Mouse (Mus musculus): ENCODE results near the gene Ttpal. TPM values are rescaled to one million over a fixed set of nuclear protein-coding genes. Genes with fewer than 3 reads are reported as not detected.
A peak's percentile ranks its signal among the peaks of the same experiment; 100 is the strongest.

The Ttpal gene
- polyA plus RNA-seq, 1 experiment from 2014 or later: 10.4 TPM

DNA sequence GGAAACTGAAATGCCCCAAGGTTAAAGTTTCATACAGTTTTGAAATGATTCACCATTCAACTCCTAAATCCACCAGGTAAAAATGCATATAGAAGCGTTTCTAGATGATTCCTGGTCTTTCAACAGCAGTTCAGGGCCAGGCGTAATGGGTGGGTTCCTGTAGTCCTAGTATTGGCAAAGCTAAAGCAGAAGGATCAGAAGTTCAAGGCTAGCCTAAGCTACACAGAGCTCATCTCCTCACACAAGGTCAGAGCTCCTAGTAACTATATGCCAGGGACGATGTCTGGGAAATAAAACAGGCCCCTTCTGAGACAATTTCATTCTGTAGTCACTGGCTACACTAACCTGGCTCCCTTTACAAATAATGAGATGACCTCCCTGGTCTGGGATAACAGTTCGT is 29.1 kb downstream of the Ttpal start:
- no peak for ATAC-seq
- no peak overlapping the region for H3K9ac ChIP-seq (ENCODE audit: low read depth, low read length)
- peaks cover 80% of the 10 kb centered on the region for H3K36me3 ChIP-seq (ENCODE audit: control insufficient read depth, insufficient read depth)
- H3K27ac ChIP-seq (ENCODE audit: low read depth, low read length): no peak overlapping the region
- H3K27me3 ChIP-seq (replicated peaks; ENCODE audit: control insufficient read depth, insufficient read depth, low read length): no peaks in the 10 kb centered on the region
- H3K9me3 ChIP-seq (ENCODE audit: control insufficient read depth): no peaks in the 10 kb centered on the region
- 95% methylated on average over 4 of the region's 4 CpGs for WGBS
- no peak for TF ChIP-seq CTCF (IDR thresholded peaks at IDR 0.05; ENCODE audit: low read depth)
- no peaks in the 10 kb centered on the region for H3K4me1 ChIP-seq (replicated peaks; ENCODE audit: control insufficient read depth, insufficient read depth, low read length)
- H3K4me3 ChIP-seq (ENCODE audit: low read depth, low read length): no peak overlapping the region
- no peak overlapping the region for H3K4me2 ChIP-seq (replicated peaks; ENCODE audit: low read depth)

DNA sequence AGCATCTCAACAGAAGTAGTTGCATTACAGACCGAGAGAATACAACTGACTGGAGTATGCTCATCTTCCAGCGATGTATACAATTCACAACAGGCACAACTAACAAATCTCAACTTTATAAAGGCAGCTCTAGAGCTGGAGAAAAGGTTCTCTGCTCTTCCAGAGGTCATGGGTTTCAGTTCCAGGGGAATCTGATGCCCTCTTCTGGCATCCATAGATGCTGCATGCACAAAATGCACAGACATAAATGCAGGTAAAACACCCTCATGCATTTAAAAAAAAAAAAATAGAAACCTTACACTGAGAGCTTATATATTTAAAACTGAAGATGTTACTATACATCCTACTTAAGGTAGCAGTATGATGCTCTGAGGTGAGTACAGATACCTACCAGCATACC is 29.6 kb downstream of the Ttpal start:
- peaks cover 75% of the 10 kb centered on the region for H3K36me3 ChIP-seq (ENCODE audit: control insufficient read depth, insufficient read depth)
- H3K27me3 ChIP-seq (replicated peaks; ENCODE audit: control insufficient read depth, insufficient read depth, low read length): no peaks in the 10 kb centered on the region
- peak; percentile 46 for TF ChIP-seq CTCF (IDR thresholded peaks at IDR 0.05; ENCODE audit: low read depth)
- H3K4me1 ChIP-seq (replicated peaks; ENCODE audit: control insufficient read depth, insufficient read depth, low read length): no peaks in the 10 kb centered on the region
- no peaks in the 10 kb centered on the region for H3K9me3 ChIP-seq (ENCODE audit: control insufficient read depth)
- ATAC-seq: no peak
- no peak overlapping the region for H3K9ac ChIP-seq (ENCODE audit: low read depth, low read length)
- no peak overlapping the region for H3K27ac ChIP-seq (ENCODE audit: low read depth, low read length)
- H3K4me2 ChIP-seq (replicated peaks; ENCODE audit: low read depth): no peak overlapping the region
- H3K4me3 ChIP-seq (ENCODE audit: low read depth, low read length): no peak overlapping the region
- WGBS: 94% methylated on average over 2 of the region's 2 CpGs

- 76% methylated on average over 2 of the region's 2 CpGs for WGBS
- Histone ChIP-seq H3K9ac (ENCODE audit: low read depth, low read length) (no peak overlapping the region), H3K4me3 (ENCODE audit: low read depth, low read length) (no peak overlapping the region), H3K27me3 (replicated peaks; ENCODE audit: control insufficient read depth, insufficient read depth, low read length) (no peaks in the 10 kb centered on the region), H3K9me3 (ENCODE audit: control insufficient read depth) (no peaks in the 10 kb centered on the region), H3K27ac (ENCODE audit: low read depth, low read length) (no peak overlapping the region), H3K4me2 (replicated peaks; ENCODE audit: low read depth) (no peak overlapping the region), H3K36me3 (ENCODE audit: control insufficient read depth, insufficient read depth) (peaks cover 55% of the 10 kb centered on the region), H3K4me1 (replicated peaks; ENCODE audit: control insufficient read depth, insufficient read depth, low read length) (no peaks in the 10 kb centered on the region)
- ATAC-seq: no peak
- no peak for TF ChIP-seq CTCF (IDR thresholded peaks at IDR 0.05; ENCODE audit: low read depth)
Observed at GRCm38 (mm10) chr2:163634211-163634610, 32.1 kb downstream of the Ttpal start.

GRCm38 (mm10) chr2:163636057-163636456 is 33.9 kb downstream of the Ttpal start:
- WGBS: 83% methylated on average over 2 of the region's 2 CpGs
- no peak for ATAC-seq
- H3K36me3 ChIP-seq (ENCODE audit: control insufficient read depth, insufficient read depth): peaks cover 36% of the 10 kb centered on the region

DNA sequence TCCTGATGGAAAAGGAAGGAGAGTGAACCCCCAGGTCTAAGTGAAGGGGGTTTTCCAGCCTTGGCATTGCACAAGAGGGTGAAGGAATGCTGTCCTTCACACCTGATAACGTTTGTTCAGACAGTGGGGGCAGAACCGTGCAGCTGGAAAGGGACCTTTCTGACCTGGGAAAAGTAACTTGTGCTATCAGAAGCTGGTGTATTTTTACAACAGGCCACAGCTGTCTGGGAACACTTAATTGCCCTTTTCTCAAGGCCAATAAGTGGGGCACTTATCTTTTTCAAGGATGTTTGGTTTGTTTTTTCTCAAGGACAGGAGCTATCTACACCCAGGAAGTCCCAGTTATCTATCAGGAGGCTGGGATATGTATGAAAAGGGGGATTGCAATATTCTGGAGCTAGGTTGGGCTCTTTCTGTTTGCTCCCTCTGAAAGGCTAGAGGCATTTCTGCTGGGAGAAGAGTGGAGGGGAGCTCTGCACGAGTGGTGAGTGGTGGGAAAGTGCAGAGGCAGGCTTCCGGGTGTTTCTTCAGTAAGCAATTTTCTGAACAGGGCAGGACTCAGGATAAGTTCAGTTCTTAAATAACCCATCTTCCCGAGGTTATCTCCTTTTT is 35.6 kb downstream of the Ttpal start:
- H3K4me1 ChIP-seq (replicated peaks; ENCODE audit: control insufficient read depth, insufficient read depth, low read length): peaks cover 15% of the 10 kb centered on the region; the same call in 1 of the 2 replicates
- H3K9me3 ChIP-seq (ENCODE audit: control insufficient read depth): no peaks in the 10 kb centered on the region
- 14% methylated on average over 5 of the region's 5 CpGs for WGBS
- no peak overlapping the region for H3K9ac ChIP-seq (ENCODE audit: low read depth, low read length)
- no peak for TF ChIP-seq CTCF (IDR thresholded peaks at IDR 0.05; ENCODE audit: low read depth)
- no peaks in the 10 kb centered on the region for H3K27me3 ChIP-seq (replicated peaks; ENCODE audit: control insufficient read depth, insufficient read depth, low read length)
- peak overlapping the region; percentile 24; the same call in 1 of the 2 replicates for H3K27ac ChIP-seq (ENCODE audit: low read depth, low read length)
- peaks cover 20% of the 10 kb centered on the region for H3K36me3 ChIP-seq (ENCODE audit: control insufficient read depth, insufficient read depth)
- H3K4me2 ChIP-seq (replicated peaks; ENCODE audit: low read depth): peak overlapping the region; percentile 45
- H3K4me3 ChIP-seq (ENCODE audit: low read depth, low read length): no peak overlapping the region
- ATAC-seq: peak; percentile 75

More at GRCm38 (mm10) chr2:163636057-163636456, 33.9 kb downstream of the Ttpal start:
- H3K27me3 ChIP-seq (replicated peaks; ENCODE audit: control insufficient read depth, insufficient read depth, low read length): no peaks in the 10 kb centered on the region
- H3K9me3 ChIP-seq (ENCODE audit: control insufficient read depth): no peaks in the 10 kb centered on the region
- H3K4me3 ChIP-seq (ENCODE audit: low read depth, low read length): no peak overlapping the region
- H3K9ac ChIP-seq (ENCODE audit: low read depth, low read length): no peak overlapping the region
- no peak overlapping the region for H3K27ac ChIP-seq (ENCODE audit: low read depth, low read length)
- no peak overlapping the region for H3K4me2 ChIP-seq (replicated peaks; ENCODE audit: low read depth)
- peaks cover 6% of the 10 kb centered on the region; the same call in 1 of the 2 replicates for H3K4me1 ChIP-seq (replicated peaks; ENCODE audit: control insufficient read depth, insufficient read depth, low read length)
- no peak for TF ChIP-seq CTCF (IDR thresholded peaks at IDR 0.05; ENCODE audit: low read depth)

DNA sequence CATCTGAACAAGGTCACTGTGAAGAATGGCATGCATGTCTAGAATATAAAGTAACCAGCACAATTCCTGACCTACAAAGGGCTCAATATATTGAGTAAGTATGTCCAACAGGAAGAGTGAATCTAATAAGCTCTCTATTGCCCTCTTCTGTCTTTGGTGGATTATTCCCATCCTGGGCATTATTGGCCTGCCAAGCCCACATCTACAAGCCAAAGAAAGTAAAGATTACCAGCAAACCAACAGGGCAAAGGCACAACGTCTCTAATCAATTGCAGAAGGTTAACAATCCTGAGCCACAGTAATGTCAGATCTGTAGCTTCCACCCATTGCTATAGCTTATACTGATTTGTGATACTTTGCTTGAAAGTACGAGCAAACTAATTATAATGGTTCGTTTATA is 38.4 kb downstream of the Ttpal start:
- Histone ChIP-seq H3K36me3 (ENCODE audit: control insufficient read depth, insufficient read depth) (peaks cover 16% of the 10 kb centered on the region), H3K4me2 (replicated peaks; ENCODE audit: low read depth) (peak overlapping the region; percentile 45; the same call in 1 of the 2 replicates), H3K4me1 (replicated peaks; ENCODE audit: control insufficient read depth, insufficient read depth, low read length) (peaks cover 15% of the 10 kb centered on the region; the same call in 1 of the 2 replicates), H3K27ac (ENCODE audit: low read depth, low read length) (no peak overlapping the region), H3K9ac (ENCODE audit: low read depth, low read length) (no peak overlapping the region), H3K27me3 (replicated peaks; ENCODE audit: control insufficient read depth, insufficient read depth, low read length) (no peaks in the 10 kb centered on the region), H3K4me3 (ENCODE audit: low read depth, low read length) (no peak overlapping the region), H3K9me3 (ENCODE audit: control insufficient read depth) (no peaks in the 10 kb centered on the region)
- no peak for ATAC-seq
- 61% methylated on average over 3 of the region's 3 CpGs for WGBS
- TF ChIP-seq CTCF (IDR thresholded peaks at IDR 0.05; ENCODE audit: low read depth): peak; percentile 62

Data from intestine, postnatal 0 days (tissue).